Mouse (Mus musculus) v-Abl transformed pro-B cells (cell line): ENCODE results near the gene Gm17949.

ENCODE experiments used
- in situ Hi-C, 2 experiments: fragments of 400-800 bp; cut with MboI; formaldehyde crosslinking; loops; one replicate each; pipeline ENCODE4 v1.15.1; 2025; ENCODE audit not compliant: unreplicated experiment in 2 of 2

Gm17949 gene

DNA sequence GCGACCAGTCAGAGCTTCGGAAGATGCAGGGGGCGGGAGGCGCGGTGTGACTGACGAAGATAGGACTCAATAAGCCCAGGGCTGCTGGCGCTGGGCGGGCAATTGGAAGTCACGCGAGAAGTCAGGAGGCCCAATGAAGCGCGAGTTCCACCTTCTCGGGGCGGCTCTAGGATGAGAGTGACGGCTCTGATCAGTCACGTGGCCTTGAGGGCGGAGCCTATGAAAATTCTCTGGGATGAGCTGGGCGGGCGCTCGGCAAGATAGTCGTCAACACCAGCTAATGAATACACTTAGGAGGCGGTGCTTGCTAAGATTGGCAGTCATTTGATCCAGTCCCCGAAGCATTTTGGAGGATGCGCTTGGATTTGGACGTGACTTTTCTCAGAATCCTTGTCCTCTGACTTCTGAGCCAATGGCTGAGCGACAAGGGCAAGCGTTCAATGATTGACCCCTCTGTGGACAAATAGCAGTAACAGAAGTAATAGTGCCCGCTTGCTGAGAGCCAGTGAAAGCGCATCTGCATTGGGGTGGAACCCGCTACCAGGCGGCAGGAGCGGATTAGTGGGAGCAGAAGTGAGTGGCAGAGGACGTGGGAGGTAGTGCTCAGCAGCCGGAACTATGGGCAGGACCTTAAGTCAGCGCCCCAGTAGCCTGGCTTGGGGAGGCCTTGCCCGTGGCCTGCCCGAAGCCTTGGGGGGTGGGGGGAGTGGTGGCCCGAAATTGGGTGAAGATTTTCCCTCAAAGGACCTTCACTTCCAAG is 20.6 kb downstream of the Gm17949 start:
- in situ Hi-C loops, result no loop called here

DNA sequence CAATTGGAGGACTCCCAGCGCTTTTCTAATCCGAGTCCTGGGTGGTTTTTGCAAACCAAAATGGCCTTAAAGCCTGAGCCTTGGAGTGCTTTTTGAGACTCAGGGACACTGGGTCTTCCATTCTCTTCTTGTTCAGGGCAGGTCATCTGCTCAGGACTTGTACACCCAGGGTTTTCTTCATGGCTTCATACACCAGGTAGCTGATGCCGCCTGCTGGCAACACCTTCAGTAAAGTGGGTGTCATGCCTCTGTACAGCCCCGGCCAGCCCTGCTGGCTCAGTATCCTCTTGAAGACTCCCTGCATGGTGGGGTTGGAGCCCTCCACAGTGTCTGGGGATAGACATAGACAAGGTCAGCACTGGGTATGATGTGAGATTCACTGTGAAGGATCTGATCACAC is 21.6 kb downstream of the Gm17949 start:
- in situ Hi-C loops, result no loop called here

DNA sequence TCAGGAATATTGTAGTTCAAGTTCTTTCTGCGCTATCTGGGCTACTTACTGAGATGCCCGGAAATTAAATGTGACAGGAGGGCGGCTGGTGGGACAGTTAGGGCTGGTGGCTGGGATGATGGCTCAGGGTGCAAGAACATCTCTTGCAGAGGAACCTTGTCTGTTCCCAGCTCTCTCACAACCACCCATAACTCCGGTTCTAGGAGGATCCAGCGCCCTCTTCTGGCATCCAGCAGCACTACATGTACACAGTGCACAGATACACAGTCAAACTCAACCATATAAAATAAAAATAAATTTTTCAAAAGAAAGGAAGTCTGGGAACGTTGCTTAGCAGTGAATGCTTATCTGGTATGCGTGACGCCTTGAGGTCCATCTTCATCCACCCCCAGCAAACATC is 27.7 kb downstream of the Gm17949 start:
- in situ Hi-C loops, result no loop called here

DNA sequence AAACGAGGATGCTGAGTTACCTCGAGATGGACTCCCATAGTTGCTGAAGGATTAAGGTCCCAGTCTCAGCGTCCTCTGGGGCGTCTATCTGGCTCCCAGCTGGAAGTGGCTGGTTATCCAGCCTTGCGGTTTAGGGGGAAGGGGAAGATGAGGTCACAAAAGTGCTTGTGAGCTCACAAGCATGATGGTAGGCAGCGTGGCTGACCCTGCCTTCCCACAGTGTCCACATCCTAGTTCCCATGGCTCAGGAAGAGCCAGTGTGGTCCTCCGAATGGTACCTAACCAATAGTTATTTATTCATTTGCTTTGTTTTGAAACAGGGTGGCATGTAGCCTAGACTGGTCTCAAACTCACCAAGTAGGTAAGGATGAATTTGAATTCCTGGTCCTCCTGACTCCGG is 30.3 kb downstream of the Gm17949 start, which contains the start of gene Slc25a41:
TSS of gene Slc25a41 (minus strand) at position 101 of the 400 bp plus-strand sequence.
- in situ Hi-C loops, result no loop called here

DNA sequence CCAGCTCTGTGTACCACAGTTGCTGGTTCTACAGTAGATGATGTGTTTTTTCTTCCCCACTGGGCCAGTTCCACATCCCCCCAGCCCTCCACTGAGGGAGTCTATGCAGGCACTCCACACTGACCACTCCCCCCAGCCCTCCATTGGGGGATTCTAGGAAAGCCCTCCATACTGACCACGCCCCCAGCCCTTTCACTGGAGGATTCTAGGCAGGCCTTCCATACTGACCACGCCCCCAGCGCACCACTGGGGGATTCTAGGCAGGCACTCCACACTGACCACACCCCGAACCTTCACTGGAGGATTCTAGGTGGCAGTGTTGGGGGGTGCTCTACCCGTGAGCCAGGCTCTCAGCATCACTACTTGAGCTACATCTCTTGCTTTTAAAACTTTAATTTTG is 36.1 kb downstream of the Gm17949 start:
- in situ Hi-C loops, result no loop called here

DNA sequence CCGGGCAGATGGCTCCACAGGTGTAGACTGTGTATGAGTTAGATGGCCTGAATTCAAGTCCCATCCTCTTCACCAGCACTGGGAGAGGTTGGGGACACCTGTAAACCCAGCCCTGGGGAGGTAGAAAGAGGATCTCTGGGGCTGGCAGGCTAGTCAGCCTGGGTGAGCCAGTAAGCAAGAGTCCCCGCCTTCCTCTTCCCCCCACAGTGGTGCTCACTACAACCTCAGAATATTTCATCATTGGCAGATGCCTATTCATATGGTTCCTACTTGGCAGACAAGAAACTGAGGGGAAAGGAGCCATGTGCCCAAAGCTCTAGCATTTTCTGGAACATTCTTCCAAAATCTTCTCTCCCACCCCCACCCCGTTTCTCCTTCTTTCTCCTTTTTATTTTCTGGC is 37.5 kb downstream of the Gm17949 start:
- in situ Hi-C loops, result no loop called here

DNA sequence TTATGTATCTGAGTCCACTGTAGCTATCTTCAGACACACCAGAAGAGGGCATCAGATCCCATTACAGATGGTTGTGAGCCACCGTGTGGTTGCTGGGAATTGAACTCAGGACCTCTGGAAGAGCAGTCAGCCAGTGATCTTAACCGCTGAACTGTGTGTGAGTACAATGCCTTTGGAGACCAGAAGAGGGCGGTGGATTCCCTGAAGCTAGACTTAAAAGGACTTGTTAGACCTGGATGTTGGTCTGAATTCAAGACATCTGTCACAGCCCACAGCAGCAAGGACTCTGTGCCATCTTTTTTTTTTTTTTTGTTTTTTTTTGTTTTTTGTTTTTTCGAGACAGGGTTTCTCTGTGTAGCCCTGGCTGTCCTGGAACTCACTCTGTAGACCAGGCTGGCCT is 40.4 kb downstream of the Gm17949 start:
- in situ Hi-C loops, result loop anchor here (5.0 kb wide), 2 partner anchors 46 to 116 kb away; no protein-coding TSS in a partner anchor

DNA sequence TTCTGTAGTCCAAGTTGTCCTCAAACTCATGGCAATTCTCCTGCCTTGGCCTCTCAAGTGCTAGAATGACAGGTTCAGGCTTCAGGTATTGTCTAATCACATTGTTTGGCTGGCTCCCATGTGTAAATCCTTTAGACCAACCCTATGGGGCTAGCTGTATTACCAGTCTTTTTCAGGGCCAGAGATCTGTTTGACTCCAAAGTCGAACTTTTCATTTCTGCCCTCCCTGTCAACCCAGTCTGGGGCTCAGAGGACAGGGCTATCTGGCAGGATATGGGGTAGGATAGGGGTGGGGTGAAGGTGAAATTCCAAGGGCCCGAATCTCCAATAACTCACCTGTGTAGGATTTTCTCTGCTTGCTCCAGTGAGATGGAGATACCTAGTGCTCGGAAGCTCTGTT is 45.0 kb downstream of the Gm17949 start:
- in situ Hi-C loops, result no loop called here

DNA sequence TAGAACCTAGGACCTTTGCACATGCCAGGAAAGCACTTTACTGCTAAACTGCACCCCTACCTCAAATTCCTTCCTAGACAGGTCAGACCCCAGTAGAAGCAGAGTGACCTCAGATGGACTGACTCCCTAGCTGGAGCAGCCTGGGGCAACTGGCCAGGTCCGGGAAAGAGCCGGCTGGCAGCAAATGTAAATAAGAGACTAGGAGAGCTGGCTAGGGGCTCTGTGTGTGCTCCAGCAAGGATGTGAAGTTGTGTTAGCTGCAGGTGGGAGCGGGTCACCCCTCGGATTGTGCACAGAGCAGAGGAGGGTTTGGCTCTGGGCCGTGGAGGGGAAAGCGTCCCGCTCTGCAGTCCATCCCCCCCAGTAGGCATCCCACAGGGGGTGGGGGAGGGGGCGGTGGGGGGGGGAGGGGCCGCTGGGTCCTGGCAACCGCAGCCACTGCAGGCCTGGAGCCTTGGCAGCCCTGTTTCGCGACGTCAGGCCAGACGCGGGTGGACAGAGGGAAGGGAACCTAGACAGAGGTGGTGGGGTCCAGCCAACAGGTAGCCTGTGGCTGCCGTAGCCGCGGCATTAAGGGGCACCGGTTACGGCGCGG is 47.7 kb downstream of the Gm17949 start, which contains the start of gene Crb3:
TSS of gene Crb3 (plus strand) at position 215 of the 595 bp plus-strand sequence.
- in situ Hi-C loops, result no loop called here

DNA sequence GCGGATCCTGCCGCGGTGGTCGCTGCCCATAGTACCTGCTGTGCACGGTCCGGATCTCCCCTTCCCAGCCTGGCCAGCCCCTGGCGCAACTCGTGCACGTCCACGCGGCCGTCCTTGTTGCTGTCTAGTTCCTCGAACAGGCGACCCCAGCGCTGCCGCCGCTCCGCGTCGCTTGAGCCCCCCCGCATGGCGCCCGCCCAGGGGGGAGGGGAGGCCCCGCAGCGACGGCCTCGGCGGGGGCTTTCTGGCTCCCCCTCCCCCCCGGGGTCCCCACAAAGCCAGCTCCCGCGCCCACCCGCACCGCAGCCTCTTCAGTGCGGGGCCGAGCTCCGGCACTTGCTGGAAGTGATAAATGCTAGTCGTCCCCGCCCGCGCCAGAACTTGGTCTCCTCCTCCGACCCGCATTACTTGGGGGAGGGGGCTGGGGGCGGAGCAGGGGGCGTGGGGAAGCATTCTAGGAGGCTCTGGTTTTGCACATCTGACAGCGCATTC is 48.3 kb downstream of the Gm17949 start, which contains the start of gene Slc25a23:
TSS of gene Slc25a23 (minus strand) at position 378 of the 492 bp plus-strand sequence.
- in situ Hi-C loops, result no loop called here

DNA sequence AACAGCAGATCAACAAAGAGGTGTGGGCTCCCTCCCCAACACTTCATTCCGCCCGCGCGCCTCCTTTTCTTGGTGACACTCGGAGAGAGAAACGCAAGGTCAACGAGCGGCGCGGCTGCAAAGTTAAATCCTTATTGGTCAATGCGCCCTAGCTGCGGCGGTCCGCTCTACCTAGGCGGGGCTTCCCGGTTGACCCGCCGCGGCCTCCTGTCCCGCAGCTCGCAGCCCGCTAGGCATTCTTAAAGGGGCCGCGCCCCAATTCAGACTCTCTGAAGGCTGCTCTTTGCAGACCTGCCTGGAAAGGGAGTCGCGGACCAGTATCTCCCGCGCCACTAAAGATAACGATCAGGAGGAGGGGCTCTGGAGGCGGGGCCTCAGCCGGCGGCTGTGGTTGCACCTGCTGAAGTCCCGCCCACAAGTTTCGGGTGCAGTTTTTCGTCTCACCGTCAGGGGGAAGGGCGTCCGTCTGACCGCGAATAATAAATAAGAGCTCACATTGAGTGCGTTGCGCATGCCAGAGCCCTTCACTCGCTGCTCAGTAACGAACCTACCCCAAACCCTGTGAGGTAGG is 49.0 kb downstream of the Gm17949 start:
- in situ Hi-C loops, result loop anchor here (10.0 kb wide), 1 partner anchor 226 kb away; the partner anchor contains the start of gene Rfx2 (in 2 of the 2)

DNA sequence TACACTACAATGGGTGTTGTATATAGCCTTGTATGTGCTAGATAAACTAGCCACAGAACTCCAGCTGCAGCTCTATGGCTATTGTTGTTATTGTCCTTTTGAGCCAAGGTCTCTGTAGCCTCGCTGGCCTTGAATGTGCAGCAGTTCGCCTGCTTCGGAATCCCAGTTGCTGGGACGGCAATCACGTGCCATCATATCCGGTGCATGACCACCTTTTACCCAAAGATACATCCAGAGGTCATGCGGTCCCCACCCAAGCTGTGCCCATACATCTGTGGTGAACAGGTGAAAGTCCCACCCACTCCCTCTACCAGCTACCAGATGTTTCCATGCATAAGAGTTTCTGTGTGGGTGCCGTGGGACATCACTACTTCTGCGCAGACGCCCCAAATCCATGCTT is 49.8 kb downstream of the Gm17949 start:
- in situ Hi-C loops, result loop anchor here (10.0 kb wide), 1 partner anchor 226 kb away; the partner anchor contains the start of gene Rfx2 (in 2 of the 2)

DNA sequence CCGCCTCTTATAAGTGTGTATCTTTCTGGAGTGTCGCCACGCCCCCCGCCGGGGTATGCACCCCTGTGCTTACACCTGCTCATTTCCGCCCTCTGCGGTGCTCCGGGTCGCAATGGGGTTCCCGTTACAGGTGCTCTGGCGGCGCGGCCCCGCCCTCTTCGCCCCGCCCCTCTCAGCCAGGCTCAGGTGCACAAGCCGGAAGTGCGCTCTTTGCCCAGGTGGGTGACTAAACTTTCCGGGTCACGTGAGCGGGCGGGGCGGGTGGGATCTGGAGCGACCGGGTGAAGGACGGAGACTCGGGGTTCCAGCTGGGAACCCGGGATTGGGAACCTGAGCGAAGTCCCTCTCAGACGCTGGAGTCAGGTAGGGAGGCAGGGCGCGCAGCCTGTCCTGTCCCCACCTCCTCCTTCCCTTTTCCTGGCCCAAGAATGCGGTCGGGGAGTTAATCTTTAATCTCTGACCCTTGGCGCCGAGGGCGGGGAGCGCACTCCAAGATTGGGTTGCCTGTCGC is 50.8 kb downstream of the Gm17949 start:
- in situ Hi-C loops, result loop anchor here (10.0 kb wide), 1 partner anchor 227 kb away; the partner anchor contains the start of gene Rfx2 (in 2 of the 2)

DNA sequence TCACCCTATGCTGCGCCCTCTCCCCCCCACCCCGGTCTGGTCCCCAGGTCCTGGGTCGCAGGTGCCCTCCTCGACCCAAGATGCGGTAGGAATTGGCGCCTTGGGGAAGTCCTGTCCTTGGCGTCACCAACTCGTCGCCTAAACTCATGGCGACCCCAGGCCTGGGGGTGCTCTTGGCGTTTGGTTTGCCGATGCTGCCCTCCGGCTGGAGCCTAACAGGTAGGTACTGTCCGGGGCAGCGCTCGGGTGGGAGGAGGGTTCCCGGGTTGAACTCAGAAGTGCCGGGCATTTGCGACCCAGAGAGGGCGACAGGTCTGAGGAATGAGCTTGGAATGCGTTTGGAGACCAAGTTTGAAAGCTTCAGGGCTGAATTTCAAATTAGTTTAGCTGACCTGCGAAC is 51.3 kb downstream of the Gm17949 start:
- in situ Hi-C loops, result loop anchor here (10.0 kb wide), 1 partner anchor 228 kb away; the partner anchor contains the start of gene Rfx2 (in 2 of the 2)

DNA sequence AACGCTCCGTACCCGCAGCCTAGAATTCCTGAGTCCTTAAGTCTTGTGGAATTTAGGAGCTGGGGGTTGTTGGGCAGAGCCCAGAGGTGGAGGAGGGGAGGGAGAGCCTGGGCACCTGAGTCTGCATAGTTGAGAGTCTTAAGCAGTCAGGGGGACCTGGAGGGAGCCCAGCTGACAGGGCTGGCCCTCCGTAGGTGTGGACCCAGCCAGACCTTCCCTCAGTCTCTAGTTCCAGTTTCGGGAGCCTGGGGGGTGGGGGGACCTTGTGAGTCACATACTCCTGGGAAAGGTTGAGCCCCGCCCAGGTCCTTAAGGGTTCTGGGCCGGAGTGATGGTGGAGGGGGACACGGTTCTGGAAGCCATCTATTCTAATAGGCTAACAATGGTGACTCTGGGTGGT is 51.8 kb downstream of the Gm17949 start:
- in situ Hi-C loops, result loop anchor here (10.0 kb wide), 1 partner anchor 228 kb away; the partner anchor contains the start of gene Rfx2 (in 2 of the 2)

DNA sequence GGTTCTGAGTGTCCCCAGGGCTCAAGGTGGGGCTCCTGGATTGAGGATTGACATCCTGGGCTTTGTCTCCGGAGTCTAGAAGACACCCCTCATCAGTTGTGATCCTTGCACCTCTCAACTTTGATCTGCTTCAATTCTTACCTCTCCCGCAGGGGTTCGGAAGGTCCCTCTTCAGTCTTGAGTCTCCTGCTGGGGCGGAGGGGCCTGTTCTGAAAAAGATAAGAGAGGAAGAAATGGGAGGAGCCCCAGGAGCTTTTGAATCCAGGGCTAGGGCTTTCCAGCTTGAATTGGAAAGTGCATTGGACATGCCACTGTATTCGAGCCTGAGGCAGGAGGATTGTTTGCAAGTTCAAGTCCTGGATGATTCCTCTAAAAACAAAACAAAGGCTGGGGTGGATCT is 55.6 kb downstream of the Gm17949 start:
- in situ Hi-C loops, result loop anchor here (10.0 kb wide), 1 partner anchor 232 kb away; the partner anchor contains the start of gene Rfx2 (in 2 of the 2)

DNA sequence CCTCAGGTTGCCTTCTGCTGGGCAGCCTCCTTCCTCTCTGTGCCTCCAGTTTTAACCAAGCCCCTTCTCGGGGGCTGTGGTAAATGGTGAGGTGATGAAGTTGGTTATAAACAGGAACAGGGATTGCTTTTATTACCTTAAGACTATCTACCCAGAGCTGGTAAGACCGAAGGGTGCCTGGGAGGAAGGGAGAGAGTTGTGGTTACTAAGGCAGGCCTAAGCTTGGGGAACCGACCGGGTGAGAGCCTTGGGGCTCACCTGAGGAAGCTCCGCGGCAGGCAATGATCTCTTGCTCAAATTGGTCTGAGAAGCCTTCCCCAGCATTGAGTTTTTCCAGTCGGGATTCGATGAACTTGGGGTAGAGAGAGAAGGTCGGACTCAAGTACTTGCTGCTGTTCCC is 59.0 kb downstream of the Gm17949 start:
- in situ Hi-C loops, result no loop called here

DNA sequence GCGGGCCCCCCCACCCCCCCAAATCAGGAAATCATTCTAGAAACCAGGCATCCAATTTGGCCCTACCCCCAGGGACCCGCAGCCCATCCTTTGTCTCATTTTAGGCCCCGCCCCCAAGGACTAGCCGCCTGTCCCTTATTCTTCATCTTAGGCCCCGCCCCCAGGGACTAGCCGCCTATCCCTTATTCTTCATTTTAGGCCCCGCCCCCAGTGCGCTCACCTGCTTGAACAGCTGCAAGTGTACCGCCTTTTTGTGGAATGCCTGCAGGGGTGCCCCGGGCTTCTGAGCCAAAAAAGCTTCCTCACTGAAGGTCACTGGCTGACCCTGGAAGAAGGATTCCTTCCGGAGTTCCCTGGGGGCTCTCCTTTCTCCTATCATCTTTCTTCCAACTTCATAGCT is 59.4 kb downstream of the Gm17949 start:
- in situ Hi-C loops, result no loop called here
